Mouse (Mus musculus) neutrophil, adult 83 days (primary cell): ENCODE data around the gene Dpp8. TPM values are rescaled to one million over a fixed set of nuclear protein-coding genes. Genes with fewer than 3 reads are reported as not detected.

ENCODE experiments used
- total RNA-seq, 2 experiments: library from RNA; stranded (reverse); gene quantifications; one replicate each; pipeline ENCODE4 v1.2.4; 2023

Dpp8 gene
- 10 to 100 TPM; 73.2 to 80.7 TPM for total RNA-seq

GRCm38 (mm10) chr9:65032269-65033108 lies at the start of gene Dpp8:
Gene Dpp8 (plus strand): TSS chr9:65032414.

GRCm38 (mm10) chr9:65020991-65021886 lies 11.0 kb upstream of the Dpp8 start, which contains the start of gene Hacd3:
Gene Hacd3 (minus strand): TSS chr9:65021693.

DNA sequence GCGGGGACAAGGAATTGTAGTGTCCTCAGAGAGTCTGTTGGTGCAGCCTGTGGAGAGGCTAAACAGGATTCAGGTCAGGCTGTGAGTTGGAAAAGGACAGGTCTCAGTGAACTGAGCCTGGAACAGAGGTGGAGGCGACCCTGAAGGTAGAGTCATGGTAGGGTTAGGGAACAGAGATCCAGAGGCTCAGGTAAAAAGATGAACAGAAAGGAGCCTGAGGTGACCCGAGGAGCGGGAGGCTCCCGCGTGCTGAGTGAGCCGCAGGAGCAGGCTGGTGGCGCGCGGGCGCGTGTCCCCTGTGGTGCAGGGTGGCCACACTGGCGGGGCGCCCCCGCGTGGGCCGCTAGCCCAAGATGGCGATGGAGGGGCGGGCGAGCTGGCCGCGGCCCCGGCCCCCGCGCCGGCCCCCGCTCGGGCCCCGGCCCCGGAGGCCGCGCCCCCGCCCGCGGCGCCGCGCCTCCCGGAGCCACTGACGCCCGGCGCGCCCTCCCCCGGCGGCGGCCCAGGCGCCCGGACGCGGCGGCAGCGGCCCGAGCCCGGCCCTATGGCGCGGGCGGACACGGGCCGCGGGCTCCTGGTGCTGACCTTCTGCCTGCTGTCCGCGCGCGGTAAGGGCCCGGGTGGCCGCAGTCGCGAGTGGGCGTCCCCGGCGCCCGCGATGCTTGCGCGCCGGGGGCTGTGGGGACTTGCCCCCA lies 68.9 kb downstream of the Dpp8 start, which contains the start of gene Igdcc4:
Gene Igdcc4 (plus strand): TSS at position 496 of the 695 bp plus-strand sequence.

Other genes with a start within 250 kb of the Dpp8 start
- 10 to 100 TPM; 76.0 to 90.6 TPM for gene Dennd4a, start 221.1 kb upstream of the Dpp8 start, total RNA-seq
- gene Slc24a1, start 80.8 kb upstream of the Dpp8 start, total RNA-seq, result not detected
- gene Ints14, start 71.5 kb upstream of the Dpp8 start, total RNA-seq, result 10 to 100 TPM; 17.2 to 18.2 TPM
- 10 to 100 TPM in 1 of 2 experiments, 1 to 10 TPM in 1; 7.1 to 10.6 TPM for gene Hacd3, start 10.7 kb upstream of the Dpp8 start, total RNA-seq
- gene Igdcc4, start 69.1 kb downstream of the Dpp8 start, total RNA-seq, result under 1 TPM; 0.44 to 0.51 TPM
- gene Igdcc3, start 108.8 kb downstream of the Dpp8 start, total RNA-seq, result not detected
- gene Parp16, start 162.9 kb downstream of the Dpp8 start, total RNA-seq, result 1 to 10 TPM; 4.1 to 5.0 TPM
- not detected for gene Cilp, start 232.8 kb downstream of the Dpp8 start, total RNA-seq